Mouse (Mus musculus) midbrain, postnatal 0 days (tissue): ENCODE data around the gene Zfp687. TPM values are rescaled to one million over a fixed set of nuclear protein-coding genes. Genes with fewer than 3 reads are reported as not detected.
A peak's percentile ranks its signal among the peaks of the same experiment; 100 is the strongest.

Experiments
- ATAC-seq: fragments of 200-750 bp; cut with Nextera tagmentation; 2 replicates; pipeline ENCODE4 v1.8.0; 2017; ENCODE audit warnings: moderate number of reproducible peaks, mild to moderate bottlenecking, moderate TSS enrichment, moderate library complexity; ENCODE audit not compliant: low FRiP score
- DNase-seq: peaks from one replicate; pipeline ENCODE4 v3.0.0-alpha.2; 2015; ENCODE audit warnings: low spot score
- H3K27ac ChIP-seq: fragments of 300-500 bp; sonication (generic); 2 replicates; pipeline ENCODE4 v1.5.1; 2014; ENCODE audit warnings: low read depth, mild to moderate bottlenecking, low read length, mixed read lengths
- H3K27me3 ChIP-seq: fragments of 300-500 bp; sonication (generic); 2 replicates; pipeline ENCODE4 v1.6.1; 2014; ENCODE audit warnings: low read length, control low read depth, mixed read lengths; ENCODE audit not compliant: insufficient read depth
- H3K36me3 ChIP-seq: fragments of 300-500 bp; sonication (generic); 2 replicates; pipeline ENCODE4 v1.6.1; 2014; ENCODE audit warnings: low read length, control low read depth, mixed read lengths; ENCODE audit not compliant: insufficient read depth
- H3K4me1 ChIP-seq: fragments of 300-500 bp; sonication (generic); 2 replicates; pipeline ENCODE4 v1.6.1; 2014; ENCODE audit warnings: mild to moderate bottlenecking, control low read depth, antibody characterized with exemption, low read length, mixed read lengths; ENCODE audit not compliant: insufficient read depth
- H3K4me2 ChIP-seq: fragments of 300-500 bp; sonication (generic); 2 replicates; pipeline ENCODE4 v1.6.1; 2014; ENCODE audit warnings: low read depth, mild to moderate bottlenecking, low read length, mixed read lengths; ENCODE audit not compliant: poor library complexity, severe bottlenecking
- H3K4me3 ChIP-seq: fragments of 300-500 bp; sonication (generic); 2 replicates; pipeline ENCODE4 v1.5.1; 2014; ENCODE audit warnings: low read depth, mild to moderate bottlenecking, low read length, moderate library complexity
- H3K9ac ChIP-seq: fragments of 300-500 bp; sonication (generic); replicated peaks from 2 replicates; pipeline ENCODE4 v1.6.1; 2014; ENCODE audit warnings: mild to moderate bottlenecking, low read length, moderate library complexity, mixed read lengths; ENCODE audit not compliant: poor library complexity, severe bottlenecking
- H3K9me3 ChIP-seq: fragments of 300-500 bp; sonication (generic); 2 replicates; pipeline ENCODE4 v1.6.1; 2016; ENCODE audit warnings: low read length, control low read depth
- CTCF ChIP-seq: IDR thresholded peaks from 2 replicates; pipeline ENCODE4 v1.5.1; 2016; ENCODE audit warnings: antibody characterized with exemption, mild to moderate bottlenecking
- WGBS: fragments of 180-500 bp; shearing (Covaris S2); extraction: QIAGEN DNeasy Blood & Tissue Kit; methylation state at CpG from one replicate; pipeline ENCODE4 v1.1.7; 2014; 5-methylcytosine and 5-hydroxymethylcytosine counted together
- polyA plus RNA-seq: library from polyadenylated mRNA; unstranded; fragments of >200 nt; fragmentation: Nextera tagmentation; extraction: Ambion mirVana; gene quantifications from 2 replicates; pipeline ENCODE4 v1.2.1, GENCODE M21; 2015
- total RNA-seq: library from RNA; depleted of rRNA; stranded (reverse); fragments of >200 nt; gene quantifications from 2 replicates; pipeline ENCODE4 v1.2.3, GENCODE M21; 2014

Gene Zfp687
- total and polyA plus RNA-seq, 2 experiments from 2014 or later: 15.6 to 30.0 TPM

DNA sequence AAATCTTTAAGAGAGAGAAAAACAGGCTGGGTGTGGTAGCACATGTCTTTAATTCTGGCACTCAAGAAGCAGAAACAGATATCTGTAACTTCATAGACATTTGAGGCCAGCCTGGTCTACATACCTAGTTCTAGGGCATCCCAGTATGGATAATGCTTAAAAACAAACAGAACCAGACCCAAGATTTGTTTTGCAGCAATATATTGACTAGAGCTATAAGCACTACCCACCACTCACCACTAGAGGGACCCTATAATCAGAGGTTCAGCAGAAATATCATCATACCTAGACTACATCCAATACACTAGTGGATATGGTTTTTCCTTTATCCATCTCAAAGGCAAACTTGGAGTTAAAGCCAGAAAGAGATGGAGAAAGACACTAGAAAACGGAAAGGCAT, 37.7 kb upstream of the Zfp687 start:
- H3K27me3 ChIP-seq: no peaks in the 10 kb centered on the region
- peak; percentile 78 for DNase-seq
- ATAC-seq: peak; percentile 52; the same call in 1 of the 2 replicates
- H3K9ac ChIP-seq: no peak overlapping the region
- WGBS: 58% methylated on average over 1 of the region's 1 CpGs
- H3K4me3 ChIP-seq: no peak overlapping the region
- TF ChIP-seq CTCF: peak; percentile 89
- no peaks in the 10 kb centered on the region for H3K4me1 ChIP-seq
- H3K27ac ChIP-seq: no peak overlapping the region
- peaks cover 7% of the 10 kb centered on the region; the same call in 1 of the 2 replicates for H3K36me3 ChIP-seq
- no peak overlapping the region for H3K4me2 ChIP-seq
- no peaks in the 10 kb centered on the region for H3K9me3 ChIP-seq

DNA sequence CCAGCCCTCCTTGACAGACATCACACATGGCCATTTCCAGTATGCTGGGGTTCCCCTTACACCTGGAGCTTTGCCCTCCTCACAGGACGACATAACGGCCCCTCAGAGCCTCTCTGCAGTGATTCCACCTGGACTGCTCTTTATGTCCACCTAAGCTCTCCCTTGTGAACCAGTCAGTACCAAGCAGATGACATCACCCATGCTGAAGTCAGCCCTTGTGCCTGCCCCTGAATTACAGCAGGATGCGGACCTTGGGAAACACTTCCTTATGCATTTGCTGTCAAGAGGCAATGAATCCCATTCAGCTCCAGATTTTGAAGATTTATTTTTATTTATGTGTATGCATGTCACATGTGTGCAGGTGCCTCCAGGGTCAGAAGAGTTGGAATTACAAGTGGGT, 32.7 kb upstream of the Zfp687 start:
- no peak for TF ChIP-seq CTCF
- Histone ChIP-seq H3K4me3 (no peak overlapping the region), H3K9me3 (no peaks in the 10 kb centered on the region), H3K4me1 (no peaks in the 10 kb centered on the region), H3K27ac (no peak overlapping the region), H3K36me3 (no peaks in the 10 kb centered on the region), H3K9ac (no peak overlapping the region), H3K27me3 (no peaks in the 10 kb centered on the region), H3K4me2 (no peak overlapping the region)
- no peak for ATAC-seq
- WGBS: 67% methylated on average over 3 of the region's 3 CpGs
- DNase-seq: no peak

DNA sequence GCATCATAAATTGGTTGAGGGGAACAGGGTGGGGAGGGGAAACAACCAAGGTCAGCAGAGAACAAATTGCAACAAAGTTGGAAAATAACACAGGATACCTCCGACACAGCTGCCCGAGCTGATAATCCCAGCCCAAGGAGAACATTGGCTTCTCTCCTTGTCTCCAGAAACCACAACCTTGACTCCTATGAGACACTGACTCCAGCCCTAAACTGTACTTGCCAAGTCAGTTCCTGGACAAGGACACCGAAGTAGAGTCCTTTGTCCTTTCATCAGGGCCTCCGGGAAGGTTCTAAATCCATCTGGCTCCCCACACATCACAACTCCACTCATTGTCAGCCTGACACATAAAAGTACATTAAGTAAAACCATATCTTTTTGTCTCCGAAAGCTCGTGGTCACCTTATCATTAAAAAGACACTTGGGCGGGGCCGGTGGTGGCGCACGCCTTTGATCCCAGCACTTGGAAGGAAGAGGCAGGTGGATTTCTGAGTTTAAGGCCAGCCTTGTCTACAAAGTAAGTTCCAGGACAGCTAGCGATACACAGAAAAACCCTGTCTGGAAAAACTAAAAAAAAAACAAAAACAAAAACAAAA, 31.3 kb upstream of the Zfp687 start:
- DNase-seq (no peak), ATAC-seq (no peak)
- Histone ChIP-seq H3K9ac (no peak overlapping the region), H3K4me3 (no peak overlapping the region), H3K4me1 (no peaks in the 10 kb centered on the region; the same call in 1 of the 2 replicates), H3K27me3 (no peaks in the 10 kb centered on the region), H3K9me3 (no peaks in the 10 kb centered on the region), H3K4me2 (no peak overlapping the region), H3K36me3 (no peaks in the 10 kb centered on the region), H3K27ac (no peak overlapping the region)
- WGBS: 89% methylated on average over 11 of the region's 11 CpGs
- no peak for TF ChIP-seq CTCF

GRCm38 (mm10) chr3:95043251-95043650, 28.0 kb upstream of the Zfp687 start:
- TF ChIP-seq CTCF: no peak
- ATAC-seq: no peak
- Histone ChIP-seq H3K27ac (no peak overlapping the region), H3K9ac (no peak overlapping the region), H3K36me3 (peaks cover 5% of the 10 kb centered on the region; the same call in 1 of the 2 replicates), H3K4me2 (no peak overlapping the region), H3K27me3 (no peaks in the 10 kb centered on the region), H3K4me1 (no peaks in the 10 kb centered on the region; the same call in 1 of the 2 replicates), H3K4me3 (no peak overlapping the region), H3K9me3 (no peaks in the 10 kb centered on the region)
- DNase-seq: no peak
- 79% methylated on average over 6 of the region's 6 CpGs for WGBS

DNA sequence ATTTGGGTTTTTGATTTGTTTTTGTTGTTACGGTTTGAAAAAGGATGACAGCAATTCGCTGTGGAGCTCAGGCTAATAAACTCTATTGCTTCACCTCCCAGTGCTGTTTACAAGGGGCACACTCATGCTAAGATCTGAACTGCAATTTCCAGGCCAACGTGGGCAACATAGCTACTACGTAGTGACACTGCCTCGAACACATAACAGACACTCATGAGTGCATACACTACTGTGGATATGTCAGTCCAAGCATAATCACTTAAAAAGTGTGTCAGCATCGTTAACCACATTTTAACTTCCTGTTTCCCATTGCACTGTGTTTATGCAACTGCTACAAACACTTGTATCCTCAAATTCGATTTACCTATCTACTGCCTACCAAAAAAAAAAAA, 27.6 kb upstream of the Zfp687 start:
- no peaks in the 10 kb centered on the region for H3K9me3 ChIP-seq
- DNase-seq (no peak), ATAC-seq (peak; percentile 50; the same call in 1 of the 2 replicates)
- H3K27me3 ChIP-seq: no peaks in the 10 kb centered on the region
- peak overlapping the region; percentile 73 for H3K4me3 ChIP-seq
- TF ChIP-seq CTCF: no peak
- 0 out of 2 replicates have a peak overlapping the region, but pooled peaks have one; percentile 14 for H3K9ac ChIP-seq
- no peaks in the 10 kb centered on the region; the same call in 1 of the 2 replicates for H3K4me1 ChIP-seq
- H3K4me2 ChIP-seq: peak overlapping the region; percentile 40
- H3K36me3 ChIP-seq: peaks cover 7% of the 10 kb centered on the region; the same call in 1 of the 2 replicates
- peak overlapping the region; percentile 75 for H3K27ac ChIP-seq
- 28% methylated on average over 7 of the region's 7 CpGs for WGBS

- Histone ChIP-seq H3K4me3 (peak within 1 kb of the TSS; percentile 73), H3K27me3 (no peaks in the 10 kb centered on the region), H3K4me2 (peak within 1 kb of the TSS; percentile 69), H3K9me3 (no peaks in the 10 kb centered on the region), H3K4me1 (no peaks in the 10 kb centered on the region; the same call in 1 of the 2 replicates), H3K36me3 (peaks cover 7% of the 10 kb centered on the region; the same call in 1 of the 2 replicates), H3K27ac (peak within 1 kb of the TSS; percentile 75), H3K9ac (peak within 1 kb of the TSS; percentile 80)
- ATAC-seq (peak; percentile 99), DNase-seq (peak; percentile 98)
- under 1% methylated on average over 34 of the region's 36 CpGs for WGBS
- TF ChIP-seq CTCF: no peak
Observed at GRCm38 (mm10) chr3:95042166-95042837, 27.1 kb upstream of the Zfp687 start, which contains the start of gene Psmd4. Gene Psmd4, minus strand, starts transcription at chr3:95042614.
